Mouse (Mus musculus) C2C12 (cell line): ENCODE data around the gene Zbed4.
"Not testable (repeated sequence)": the region's sequence is repeated elsewhere in the genome, so short reads cannot be mapped to it uniquely, and the experiment has no call there.

ENCODE experiments used
- CTCF ChIP-seq: IDR thresholded peaks from one replicate; pipeline ENCODE4 v1.5.1; 2011; ENCODE audit not compliant: control insufficient read depth, insufficient read depth, insufficient read length
- MAX ChIP-seq: IDR thresholded peaks from one replicate; pipeline ENCODE4 v1.6.1; 2011; ENCODE audit warnings: mild to moderate bottlenecking, control low read depth
- MYOG ChIP-seq: IDR thresholded peaks from one replicate; pipeline ENCODE4 v1.6.1; 2011; ENCODE audit not compliant: control insufficient read depth, insufficient read length; ENCODE audit errors: extremely low read depth

DNA sequence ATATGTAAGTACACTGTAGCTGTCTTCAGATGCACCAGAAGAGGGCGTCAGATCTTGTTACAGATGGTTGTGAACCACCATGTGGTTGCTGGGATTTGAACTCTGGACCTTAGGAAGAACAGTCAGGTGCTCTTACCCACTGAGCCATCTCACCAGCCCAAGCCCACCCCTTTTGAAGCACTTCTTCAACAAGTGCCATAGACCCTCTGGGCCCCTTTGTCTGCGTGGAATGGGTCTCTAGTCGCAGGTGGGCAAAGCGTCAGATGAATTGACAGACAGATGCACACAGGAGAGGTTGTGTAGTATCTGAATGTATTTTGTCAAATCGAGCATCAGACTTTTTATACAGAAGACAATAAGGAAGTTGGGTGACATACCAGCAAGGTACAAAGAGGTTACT lies 43.3 kb downstream of the Zbed4 start:
- TF ChIP-seq CTCF, MAX, MYOG: not testable (repeated sequence)
